Mouse (Mus musculus) liver, embryonic 11.5 days (tissue): ENCODE results near the gene Auh. TPM values are rescaled to one million over a fixed set of nuclear protein-coding genes. Genes with fewer than 3 reads are reported as not detected.

ENCODE experiments used
- ATAC-seq: fragments of 200-750 bp; cut with Nextera tagmentation; replicated peaks from 2 replicates; pipeline ENCODE4 v1.8.0; 2017; ENCODE audit warnings: moderate number of reproducible peaks, mild to moderate bottlenecking, moderate TSS enrichment, moderate library complexity; ENCODE audit not compliant: low FRiP score
- DNase-seq: peaks from one replicate; pipeline ENCODE4 v3.0.0-alpha.2; 2017; ENCODE audit warnings: low spot score
- H3K27ac ChIP-seq: fragments of 300-500 bp; sonication (generic); 2 replicates; pipeline ENCODE4 v1.5.1; 2014; ENCODE audit warnings: mild to moderate bottlenecking, low read depth, low read length, control low read depth
- H3K27me3 ChIP-seq: fragments of 300-500 bp; sonication (generic); replicated peaks from 2 replicates; pipeline ENCODE4 v1.6.1; 2014; ENCODE audit warnings: low read length, mixed read lengths; ENCODE audit not compliant: control insufficient read depth, insufficient read depth
- H3K36me3 ChIP-seq: fragments of 300-500 bp; sonication (generic); 2 replicates; pipeline ENCODE4 v1.6.1; 2014; ENCODE audit warnings: mild to moderate bottlenecking, low read length, moderate library complexity, mixed read lengths; ENCODE audit not compliant: control insufficient read depth, insufficient read depth
- H3K4me1 ChIP-seq: fragments of 300-500 bp; sonication (generic); replicated peaks from 2 replicates; pipeline ENCODE4 v1.6.1; 2014; ENCODE audit warnings: low read length, mixed read lengths; ENCODE audit not compliant: control insufficient read depth, insufficient read depth
- H3K4me2 ChIP-seq: fragments of 300-500 bp; sonication (generic); 2 replicates; pipeline ENCODE4 v1.6.1; 2014; ENCODE audit warnings: mild to moderate bottlenecking, control low read depth, moderate library complexity
- H3K4me3 ChIP-seq: fragments of 300-500 bp; sonication (generic); 2 replicates; pipeline ENCODE4 v1.5.1; 2014; ENCODE audit warnings: low read depth, low read length, control low read depth
- H3K9ac ChIP-seq: fragments of 300-500 bp; sonication (generic); 2 replicates; pipeline ENCODE4 v1.6.1; 2014; ENCODE audit warnings: low read depth, low read length, control low read depth
- H3K9me3 ChIP-seq: fragments of 300-500 bp; sonication (generic); 2 replicates; pipeline ENCODE4 v1.6.1; 2016; ENCODE audit warnings: low read length, inconsistent platforms, mixed read lengths; ENCODE audit not compliant: control insufficient read depth
- WGBS: fragments of 180-500 bp; shearing (Covaris S2); extraction: QIAGEN DNeasy Blood & Tissue Kit; methylation state at CpG from one replicate; pipeline ENCODE4 v1.1.7; 2014; 5-methylcytosine and 5-hydroxymethylcytosine counted together
- polyA plus RNA-seq: library from polyadenylated mRNA; unstranded; fragments of >200 nt; fragmentation: Nextera tagmentation; extraction: Ambion mirVana; gene quantifications from 2 replicates; pipeline ENCODE4 v1.2.1, GENCODE M21; 2014

Gene Auh
- polyA plus RNA-seq, 1 experiment from 2014 or later, result 35.4 TPM

DNA sequence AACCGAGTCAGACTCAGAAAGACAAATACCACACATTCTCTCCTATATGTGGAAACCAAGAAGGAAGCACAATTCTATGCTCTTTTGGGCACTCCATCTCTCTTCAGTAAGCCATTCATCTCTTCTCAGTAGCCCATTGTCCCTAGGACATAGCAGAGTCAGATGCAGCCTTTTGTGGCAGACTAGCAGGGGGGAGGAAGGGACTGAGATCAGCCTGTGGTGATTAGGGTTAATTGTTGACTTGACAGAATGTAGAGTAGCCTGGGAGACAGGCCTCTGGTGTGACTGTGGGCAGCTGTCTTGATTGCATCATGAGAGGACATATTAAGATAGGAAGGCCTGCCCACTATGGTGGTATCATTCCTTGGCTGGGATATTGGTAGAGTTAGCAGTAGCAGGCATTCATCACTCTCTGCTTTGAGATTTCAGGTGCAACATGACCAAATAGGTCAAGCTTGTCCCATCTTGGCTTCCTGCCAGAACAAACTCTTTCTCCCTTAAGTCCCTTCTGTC is 13.5 kb upstream of the Auh start:
- 85% methylated on average over 1 of the region's 1 CpGs for WGBS

DNA sequence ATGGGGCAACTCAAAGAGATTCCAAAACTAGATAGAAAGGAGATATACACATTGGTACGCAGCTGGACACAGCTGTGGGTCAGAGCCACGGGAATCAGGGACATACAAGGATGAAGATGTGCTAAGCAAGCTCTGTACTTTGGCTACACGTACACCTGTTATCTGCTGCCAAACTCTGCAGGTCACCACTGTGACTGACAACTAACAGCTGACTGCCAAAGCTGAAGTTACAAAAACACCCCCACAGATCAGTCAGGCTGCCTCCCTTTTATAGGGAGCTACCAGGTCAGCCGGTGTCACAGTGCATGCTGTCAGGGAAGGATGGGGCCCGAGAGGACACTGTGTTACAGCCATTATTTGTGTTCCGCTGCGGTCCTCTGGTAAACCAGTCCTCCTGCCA is 11.5 kb upstream of the Auh start:
- 76% methylated on average over 7 of the region's 7 CpGs for WGBS
- Histone ChIP-seq H3K4me3 (no peak overlapping the region), H3K4me2 (no peak overlapping the region), H3K4me1 (no peaks in the 10 kb centered on the region), H3K27me3 (no peaks in the 10 kb centered on the region), H3K27ac (no peak overlapping the region), H3K9me3 (no peaks in the 10 kb centered on the region), H3K9ac (no peak overlapping the region), H3K36me3 (no peaks in the 10 kb centered on the region)
- DNase-seq, result no peak
- no peak for ATAC-seq

More for the DNA sequence above, 13.5 kb upstream of the Auh start:
- H3K27ac ChIP-seq, result no peak overlapping the region
- H3K36me3 ChIP-seq, result no peaks in the 10 kb centered on the region
- no peak overlapping the region for H3K9ac ChIP-seq
- H3K27me3 ChIP-seq, result no peaks in the 10 kb centered on the region
- H3K9me3 ChIP-seq, result no peaks in the 10 kb centered on the region
- no peak for DNase-seq
- H3K4me3 ChIP-seq, result no peak overlapping the region
- no peak overlapping the region for H3K4me2 ChIP-seq
- ATAC-seq, result no peak
- H3K4me1 ChIP-seq, result no peaks in the 10 kb centered on the region

DNA sequence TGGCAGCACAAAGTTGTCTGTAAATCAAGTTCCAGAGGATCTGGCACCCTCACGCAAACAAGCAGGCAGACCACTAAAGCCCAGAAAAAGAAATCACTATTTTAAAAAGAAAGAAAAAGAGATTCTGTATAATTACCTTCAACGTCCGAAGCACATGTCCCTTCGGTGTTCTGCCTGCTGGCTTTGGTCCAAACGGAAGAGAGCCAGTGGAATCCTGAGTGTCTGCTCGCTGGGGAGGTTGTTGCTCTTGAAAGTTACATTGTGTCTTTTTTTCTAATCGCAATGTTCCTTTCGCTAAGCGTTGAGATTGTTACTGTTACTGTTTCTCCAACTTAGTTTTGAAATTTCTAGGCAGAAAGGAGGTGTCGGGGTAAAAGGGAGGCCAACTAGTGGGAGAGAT is 1.1 kb upstream of the Auh start:
- WGBS, result 61% methylated on average over 10 of the region's 10 CpGs
- H3K27me3 ChIP-seq, result no peaks in the 10 kb centered on the region
- no peak overlapping the region for H3K4me3 ChIP-seq
- no peak overlapping the region for H3K9ac ChIP-seq
- no peaks in the 10 kb centered on the region for H3K36me3 ChIP-seq
- no peaks in the 10 kb centered on the region for H3K9me3 ChIP-seq
- no peak for DNase-seq
- peaks cover 10% of the 10 kb centered on the region for H3K4me1 ChIP-seq
- no peak overlapping the region for H3K27ac ChIP-seq
- H3K4me2 ChIP-seq, result no peak overlapping the region
- no peak for ATAC-seq

DNA sequence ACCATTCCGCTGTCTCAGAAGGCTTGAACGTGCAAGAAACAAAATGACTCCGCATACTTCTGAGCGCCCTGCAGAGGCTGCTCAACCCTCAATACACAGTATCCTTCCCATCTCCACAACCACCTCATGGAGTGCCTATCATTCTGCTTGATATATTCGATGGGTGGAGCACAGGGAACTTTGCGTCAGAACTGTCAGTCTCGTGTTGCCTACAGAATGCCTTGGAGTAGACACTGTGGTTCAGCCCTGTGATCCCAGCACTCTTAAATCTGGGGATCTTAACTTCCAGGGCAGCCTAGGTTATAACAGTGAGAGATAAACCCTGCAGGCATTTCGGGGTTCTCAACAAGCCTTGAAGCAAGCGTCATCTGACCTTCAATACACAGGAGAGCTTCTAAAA is 1.1 kb downstream of the Auh start:
- no peak overlapping the region for H3K27ac ChIP-seq
- H3K27me3 ChIP-seq, result no peaks in the 10 kb centered on the region
- no peaks in the 10 kb centered on the region for H3K36me3 ChIP-seq
- H3K4me3 ChIP-seq, result peak overlapping the region; percentile 88
- ATAC-seq (no peak), DNase-seq (no peak)
- H3K9ac ChIP-seq, result peak overlapping the region; percentile 87; the same call in 1 of the 2 replicates
- no peaks in the 10 kb centered on the region for H3K9me3 ChIP-seq
- H3K4me1 ChIP-seq, result peaks cover 10% of the 10 kb centered on the region
- H3K4me2 ChIP-seq, result peak overlapping the region; percentile 84
- 64% methylated on average over 9 of the region's 9 CpGs for WGBS

DNA sequence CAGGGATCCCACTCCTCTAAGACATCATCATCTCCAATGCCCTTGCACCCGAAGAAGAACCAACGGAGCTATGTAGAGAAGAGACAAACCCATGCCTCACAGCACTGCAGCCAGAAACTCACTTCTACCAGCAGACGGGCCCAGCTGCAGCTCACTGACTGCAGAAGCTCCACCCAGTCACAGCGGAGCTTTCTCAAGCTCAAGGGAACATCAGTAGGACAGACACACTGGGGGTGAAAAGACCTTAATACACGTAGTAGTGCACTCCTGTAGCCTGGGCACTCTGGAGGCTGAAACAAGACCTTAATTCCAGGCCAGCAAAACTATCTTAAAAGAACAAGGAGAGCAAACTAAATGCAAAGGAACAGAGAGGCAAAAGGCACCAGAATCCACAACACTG is 5.0 kb downstream of the Auh start:
- no peak overlapping the region for H3K4me3 ChIP-seq
- no peaks in the 10 kb centered on the region for H3K27me3 ChIP-seq
- no peak for DNase-seq
- no peak overlapping the region for H3K9ac ChIP-seq
- no peak overlapping the region for H3K4me2 ChIP-seq
- H3K27ac ChIP-seq, result no peak overlapping the region
- WGBS, result 80% methylated on average over 5 of the region's 5 CpGs
- no peaks in the 10 kb centered on the region for H3K9me3 ChIP-seq
- ATAC-seq, result no peak
- H3K4me1 ChIP-seq, result peaks cover 10% of the 10 kb centered on the region
- no peaks in the 10 kb centered on the region; the same call in 1 of the 2 replicates for H3K36me3 ChIP-seq

DNA sequence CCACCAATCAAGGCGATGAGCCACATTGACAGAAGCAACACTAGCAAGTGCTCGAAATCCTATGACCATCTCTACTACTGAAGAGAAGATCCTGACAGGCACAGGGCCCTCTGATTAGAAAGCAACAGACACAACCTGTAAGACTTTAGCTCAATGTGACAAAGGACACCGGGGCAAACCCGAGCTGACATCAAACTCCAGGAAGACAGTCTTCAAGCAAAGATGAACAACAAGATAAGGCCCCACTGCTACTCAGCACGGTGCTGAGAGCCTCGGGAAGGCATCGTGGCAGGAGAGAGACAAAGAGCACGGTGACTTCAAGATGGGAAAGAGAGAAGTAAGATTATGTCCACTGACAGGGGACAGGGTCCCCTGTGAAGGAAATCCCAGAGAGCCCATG is 7.5 kb downstream of the Auh start:
- 45% methylated on average over 8 of the region's 8 CpGs for WGBS
- Histone ChIP-seq H3K27ac (no peak overlapping the region), H3K4me1 (no peaks in the 10 kb centered on the region; the same call in 1 of the 2 replicates), H3K9me3 (no peaks in the 10 kb centered on the region), H3K9ac (no peak overlapping the region), H3K27me3 (no peaks in the 10 kb centered on the region), H3K36me3 (no peaks in the 10 kb centered on the region; the same call in 1 of the 2 replicates), H3K4me2 (no peak overlapping the region), H3K4me3 (no peak overlapping the region)
- ATAC-seq, result no peak
- DNase-seq, result no peak

GRCm38 (mm10) chr13:52921065-52921825 is 8.2 kb downstream of the Auh start:
- no peak for DNase-seq
- Histone ChIP-seq H3K9ac (no peak overlapping the region), H3K27me3 (no peaks in the 10 kb centered on the region), H3K36me3 (no peaks in the 10 kb centered on the region; the same call in 1 of the 2 replicates), H3K4me3 (no peak overlapping the region), H3K4me2 (no peak overlapping the region), H3K27ac (no peak overlapping the region), H3K4me1 (no peaks in the 10 kb centered on the region; the same call in 1 of the 2 replicates), H3K9me3 (no peaks in the 10 kb centered on the region)
- ATAC-seq, result no peak
- WGBS, result 80% methylated on average over 7 of the region's 7 CpGs

- WGBS, result 68% methylated on average over 10 of the region's 10 CpGs
- ATAC-seq, result no peak
Measured at GRCm38 (mm10) chr13:52919790-52920352, 9.6 kb downstream of the Auh start.

More at GRCm38 (mm10) chr13:52919790-52920352, 9.6 kb downstream of the Auh start:
- no peak overlapping the region for H3K27ac ChIP-seq
- H3K4me1 ChIP-seq, result peaks cover under 1% of the 10 kb centered on the region; the same call in 1 of the 2 replicates
- no peak overlapping the region for H3K9ac ChIP-seq
- H3K36me3 ChIP-seq, result no peaks in the 10 kb centered on the region; the same call in 1 of the 2 replicates
- no peaks in the 10 kb centered on the region for H3K27me3 ChIP-seq
- DNase-seq, result no peak
- no peaks in the 10 kb centered on the region for H3K9me3 ChIP-seq
- H3K4me2 ChIP-seq, result no peak overlapping the region
- no peak overlapping the region for H3K4me3 ChIP-seq
